Mouse (Mus musculus) gastrocnemius, postnatal 14 days (tissue): ENCODE results near the gene Gm20721. TPM values are rescaled to one million over a fixed set of nuclear protein-coding genes. Genes with fewer than 3 reads are reported as not detected.
"Not testable (repeated sequence)": the region's sequence is repeated elsewhere in the genome, so short reads cannot be mapped to it uniquely, and the experiment has no call there.

Experiments used
- DNase-seq: peaks from one replicate; pipeline ENCODE4 v3.0.0; 2021; ENCODE audit warnings: mixed read lengths
- intact Hi-C: fragments of 180-260 bp; cut with DNase I; formaldehyde crosslinking; loops from one replicate; pipeline ENCODE4 v1.15.1; 2025; ENCODE audit warnings: low total_unique reads
- long read RNA-seq, 2 experiments: library from polyadenylated mRNA; stranded (forward); transcript quantifications; one replicate each; pipeline ENCODE4 v2.0.0; 2021
- total RNA-seq, 2 experiments: library from RNA; stranded (reverse); gene quantifications; 2 replicates each; pipeline ENCODE4 v1.2.3; 2021

Gene Gm20721
- 1 to 10 TPM; 3.1 to 3.2 TPM for total RNA-seq
- long read RNA-seq, experiment 1, partial matches to known transcripts, result 0 of 1 reads
- long read RNA-seq, experiment 1, other reads (novel, unspliced or antisense), result 1 of 1 reads
- long read RNA-seq, experiment 2, result 0 reads

DNA sequence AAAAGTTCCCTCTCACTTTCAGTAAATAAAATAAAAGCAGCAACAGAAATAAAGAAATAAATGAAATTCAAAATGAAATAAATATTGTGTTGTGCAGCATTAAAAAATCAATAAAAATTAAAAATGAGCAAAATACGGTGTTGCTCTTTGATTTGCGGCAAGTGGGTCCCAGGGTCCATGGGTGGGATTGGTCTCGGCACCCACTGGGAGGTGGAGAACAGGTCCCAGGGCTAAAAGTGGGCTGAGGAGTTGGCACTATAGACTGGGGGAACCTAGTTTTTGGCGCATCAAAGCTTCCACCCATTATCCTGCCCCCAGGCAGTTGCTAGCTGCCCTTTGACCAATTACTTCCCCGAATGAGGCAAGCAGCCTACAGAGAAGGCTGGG, at the start of gene Gm20721:
TSS of gene Gm20721 (minus strand) at position 101 of the 387 bp plus-strand sequence.
- intact Hi-C loops, result no loop called here
- DNase-seq, result no peak

DNA sequence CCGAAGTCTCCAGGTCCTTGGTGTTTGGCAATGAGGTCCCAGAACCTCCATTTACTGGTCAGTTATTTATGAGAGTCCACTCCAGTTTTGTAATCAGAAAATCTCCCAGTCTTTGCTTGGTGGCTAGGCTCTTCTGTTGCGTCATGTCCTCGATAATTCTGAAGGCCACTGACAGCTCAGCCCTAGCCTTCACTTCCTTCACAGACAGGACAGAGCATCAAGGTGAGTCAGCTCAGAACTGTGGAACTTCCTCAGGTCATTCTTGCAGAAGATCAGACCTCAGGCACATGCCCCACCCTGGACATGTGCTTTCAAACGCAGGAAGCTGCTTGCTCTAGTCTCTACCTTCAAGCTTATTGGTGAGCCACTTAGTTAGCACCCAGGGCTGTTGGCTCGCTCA, 46.9 kb upstream of the Gm20721 start:
- DNase-seq, result no peak
- intact Hi-C loops, result no loop called here

DNA sequence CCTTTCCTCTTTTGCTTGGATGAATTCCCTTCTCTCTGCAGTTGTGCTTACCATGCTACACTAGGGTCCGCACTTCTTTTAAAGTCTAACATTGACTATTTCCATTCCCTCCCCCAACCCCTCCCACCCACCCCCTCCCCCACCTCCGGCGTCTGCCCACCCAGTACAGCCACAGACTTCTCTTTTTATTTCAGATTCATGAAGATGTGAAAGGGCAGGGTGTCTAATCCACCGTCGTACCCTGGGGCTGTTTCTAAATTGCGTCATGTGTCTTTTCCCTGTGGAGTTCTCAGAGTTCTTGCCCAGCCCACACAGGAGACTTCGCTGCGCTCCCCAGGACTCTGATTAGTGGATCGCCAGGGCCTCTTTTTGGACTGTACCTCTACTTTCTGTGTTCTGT, 46.0 kb upstream of the Gm20721 start:
- intact Hi-C loops, result no loop called here

DNA sequence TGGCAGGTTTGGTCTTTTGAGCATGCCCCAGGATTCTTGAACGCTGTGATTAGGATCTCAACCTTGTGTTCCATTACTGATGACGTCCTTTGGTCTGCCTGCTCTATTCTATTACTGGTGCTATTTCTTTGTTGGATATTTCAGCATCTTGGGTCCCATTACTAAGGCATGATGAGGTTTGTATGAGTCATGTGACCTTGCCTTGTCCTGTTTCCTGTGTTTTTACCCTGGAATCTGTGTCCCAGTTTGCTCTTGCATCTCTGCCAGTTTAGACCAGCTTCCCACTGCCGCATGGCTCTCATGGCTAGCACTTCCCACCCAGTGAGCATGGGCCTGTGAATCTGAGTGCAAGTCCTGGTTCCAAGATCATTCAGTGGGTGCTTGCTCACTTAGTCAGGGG, 45.4 kb upstream of the Gm20721 start:
- intact Hi-C loops, result no loop called here
- DNase-seq, result no peak

More for the DNA sequence above, 46.0 kb upstream of the Gm20721 start:
- DNase-seq, result no peak

DNA sequence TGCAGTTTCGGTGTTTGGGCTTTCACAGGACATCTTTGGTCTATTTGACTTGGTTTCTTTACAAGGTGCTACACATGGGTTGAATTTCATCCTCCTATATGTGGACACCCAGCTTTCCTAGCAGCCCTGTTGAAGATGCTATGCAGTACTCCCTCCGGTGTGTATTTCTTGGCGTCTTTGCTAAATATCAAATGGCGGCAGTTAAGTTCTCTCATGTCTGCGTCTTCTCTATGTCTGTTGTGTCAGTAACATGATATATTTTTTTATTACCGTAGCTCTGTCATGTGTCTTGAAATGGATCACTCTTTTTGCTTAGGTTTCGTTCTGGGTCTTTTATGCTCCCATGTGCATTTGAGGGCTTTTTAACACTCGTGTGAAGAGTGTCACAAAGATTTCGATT, 34.5 kb upstream of the Gm20721 start:
- intact Hi-C loops, result no loop called here
- no peak for DNase-seq

DNA sequence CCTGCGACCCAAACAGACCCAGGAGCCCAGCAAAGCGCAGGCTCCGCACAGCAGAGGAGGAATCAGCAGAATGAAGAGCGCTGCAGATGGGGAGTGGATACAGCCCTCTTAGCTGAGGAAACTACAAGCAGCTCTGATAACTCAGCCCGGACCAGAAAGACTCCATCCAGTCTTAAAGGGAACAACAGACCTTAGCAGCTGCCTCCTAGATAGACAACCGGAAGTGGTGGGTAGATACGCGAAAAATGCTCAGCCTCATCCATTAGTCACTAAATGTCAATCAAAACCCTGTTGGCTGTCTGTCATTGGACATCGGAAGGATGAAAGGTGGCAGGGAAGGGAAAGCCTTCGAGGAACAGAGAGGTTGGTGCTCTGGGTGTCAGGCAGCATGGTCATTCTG, 20.1 kb upstream of the Gm20721 start:
- intact Hi-C loops, result no loop called here

DNA sequence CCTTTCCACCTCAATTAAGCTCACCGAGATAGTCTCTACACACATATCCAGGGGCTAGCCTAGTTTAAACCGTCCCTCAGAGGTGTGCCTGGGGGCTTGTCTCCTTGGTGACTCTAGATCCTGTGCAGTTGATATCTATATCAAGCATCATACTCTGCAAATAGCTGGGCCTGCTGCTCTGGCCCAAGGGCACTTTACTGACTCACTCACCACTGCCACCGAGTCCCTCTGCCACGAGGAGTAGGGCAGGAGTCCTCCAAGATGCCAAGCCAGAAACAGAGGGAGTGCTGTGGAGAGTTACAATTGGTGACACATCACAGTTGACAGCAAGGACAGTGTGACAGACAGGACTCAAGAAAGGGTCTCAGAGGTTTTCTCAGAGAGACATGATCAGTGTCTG, 13.1 kb upstream of the Gm20721 start:
- intact Hi-C loops, result no loop called here
- DNase-seq, result no peak

More for the DNA sequence above, 20.1 kb upstream of the Gm20721 start:
- no peak for DNase-seq

DNA sequence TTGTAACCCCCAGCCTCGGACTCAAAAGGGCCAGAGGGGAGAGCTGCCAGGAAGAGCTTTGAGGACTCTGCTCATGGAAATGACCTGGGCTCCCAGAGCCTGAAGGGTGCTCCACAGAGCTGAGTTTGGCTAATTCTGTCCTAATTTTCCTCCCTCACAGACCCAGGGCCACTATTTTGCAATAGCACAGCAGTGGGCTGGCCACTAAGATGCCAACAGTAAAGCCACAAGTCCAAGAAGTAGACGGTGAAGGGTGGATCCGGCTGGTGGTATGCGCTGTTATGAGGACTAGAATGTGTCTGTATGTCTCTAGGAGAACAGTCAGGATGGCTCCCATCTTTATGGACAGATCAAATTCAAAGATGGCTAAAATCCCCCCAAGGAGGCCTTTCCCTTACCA, 12.0 kb upstream of the Gm20721 start:
- intact Hi-C loops, result no loop called here
- DNase-seq, result no peak

DNA sequence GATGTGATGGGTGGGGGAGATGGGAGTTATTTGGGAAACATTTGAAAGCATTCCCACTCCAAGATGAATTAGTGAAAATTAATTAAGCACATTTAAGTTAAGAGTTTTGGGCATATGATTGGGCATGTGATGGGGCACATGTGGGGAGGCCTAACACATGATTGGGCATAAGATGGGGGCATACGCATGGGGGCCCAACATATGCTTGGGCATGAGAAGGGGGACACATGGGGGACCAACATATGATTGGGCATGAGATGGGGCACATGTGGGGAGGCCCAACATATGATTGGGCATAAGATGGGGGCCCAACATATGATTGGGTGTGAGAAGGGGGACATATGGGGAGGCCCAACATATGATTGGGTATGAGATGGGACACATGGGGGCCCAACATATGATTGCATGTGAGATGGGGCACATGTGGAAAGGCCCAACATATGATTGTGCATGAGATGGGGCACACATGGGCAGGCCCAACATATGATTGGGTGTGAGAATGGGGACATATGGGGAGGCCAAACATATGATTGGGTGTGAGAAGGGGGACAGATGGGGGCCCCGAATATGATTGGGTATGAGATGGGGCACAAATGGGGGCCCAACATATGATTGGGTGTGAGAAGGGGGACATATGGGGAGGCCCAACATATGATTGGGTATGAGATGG, 622 bp upstream of the Gm20721 start:
- DNase-seq, intact Hi-C loops: not testable (repeated sequence)

DNA sequence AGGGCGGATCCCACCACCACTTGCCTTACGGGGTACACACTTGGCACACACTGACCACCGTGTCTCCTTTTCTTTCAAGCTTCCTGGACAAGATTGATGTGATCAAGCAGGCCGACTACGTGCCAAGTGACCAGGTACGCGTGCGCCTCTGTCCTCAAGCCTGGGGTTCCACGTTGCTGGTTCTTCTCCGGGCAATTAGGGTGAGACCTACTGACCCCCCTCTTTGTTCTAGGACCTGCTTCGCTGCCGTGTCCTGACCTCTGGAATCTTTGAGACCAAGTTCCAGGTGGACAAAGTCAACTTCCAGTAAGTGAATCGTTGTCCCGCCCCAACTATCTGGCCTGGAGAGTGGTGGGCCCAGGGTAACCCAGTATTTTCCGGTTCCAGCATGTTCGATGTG, 1.5 kb downstream of the Gm20721 start:
- intact Hi-C loops, result no loop called here
- no peak for DNase-seq

DNA sequence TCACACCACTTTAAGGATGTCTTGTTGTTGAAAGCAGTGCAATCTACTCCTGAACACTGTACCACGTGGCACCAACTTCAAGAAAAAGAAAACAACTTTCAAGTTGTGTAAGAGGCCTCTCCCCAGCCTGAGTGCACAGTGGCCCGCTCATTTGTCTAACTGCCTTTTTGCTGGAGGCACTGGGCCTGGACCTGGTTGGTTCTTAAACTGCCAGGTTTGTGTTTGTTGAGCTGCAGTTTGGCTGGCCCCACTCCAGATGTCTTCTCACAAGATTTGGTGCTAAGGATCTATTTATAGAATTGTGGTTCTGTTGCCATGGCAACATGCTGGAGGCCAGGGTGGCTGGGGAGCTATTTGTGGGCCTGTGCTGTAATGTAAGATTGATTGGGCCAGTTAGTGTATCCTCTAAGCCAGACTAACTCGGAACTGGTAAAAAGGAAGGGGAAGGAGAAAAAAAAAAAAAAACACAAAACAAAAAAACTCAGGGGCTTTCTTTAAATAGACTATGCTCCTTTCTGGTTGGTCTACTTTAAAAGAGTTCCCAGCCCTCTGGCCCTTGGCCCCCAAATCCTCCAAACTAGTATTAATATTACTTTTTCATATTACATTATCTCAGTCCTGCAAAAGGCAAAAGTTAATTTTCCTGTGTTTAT, 2.4 kb downstream of the Gm20721 start:
- intact Hi-C loops, result no loop called here
- DNase-seq, result peak; percentile 89

DNA sequence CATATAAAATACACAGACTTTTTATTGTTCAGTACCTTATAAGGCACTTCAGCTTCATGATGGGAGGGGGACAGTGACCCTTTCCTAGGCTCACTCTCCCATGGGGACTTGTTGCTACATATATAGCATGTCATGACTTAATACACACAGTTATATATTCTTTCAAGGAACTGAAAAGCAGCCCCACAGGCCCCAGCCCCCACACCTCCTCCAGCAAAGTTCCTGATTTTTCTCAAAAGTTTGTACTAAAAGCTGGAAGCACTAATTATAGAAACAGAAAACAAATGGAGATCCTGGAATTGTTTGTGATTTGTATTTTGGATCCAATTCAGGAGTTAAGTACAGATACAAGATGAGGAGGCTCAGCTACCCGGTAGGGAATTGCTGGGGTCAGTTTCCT, 2.9 kb downstream of the Gm20721 start:
- intact Hi-C loops, result no loop called here
- no peak for DNase-seq

DNA sequence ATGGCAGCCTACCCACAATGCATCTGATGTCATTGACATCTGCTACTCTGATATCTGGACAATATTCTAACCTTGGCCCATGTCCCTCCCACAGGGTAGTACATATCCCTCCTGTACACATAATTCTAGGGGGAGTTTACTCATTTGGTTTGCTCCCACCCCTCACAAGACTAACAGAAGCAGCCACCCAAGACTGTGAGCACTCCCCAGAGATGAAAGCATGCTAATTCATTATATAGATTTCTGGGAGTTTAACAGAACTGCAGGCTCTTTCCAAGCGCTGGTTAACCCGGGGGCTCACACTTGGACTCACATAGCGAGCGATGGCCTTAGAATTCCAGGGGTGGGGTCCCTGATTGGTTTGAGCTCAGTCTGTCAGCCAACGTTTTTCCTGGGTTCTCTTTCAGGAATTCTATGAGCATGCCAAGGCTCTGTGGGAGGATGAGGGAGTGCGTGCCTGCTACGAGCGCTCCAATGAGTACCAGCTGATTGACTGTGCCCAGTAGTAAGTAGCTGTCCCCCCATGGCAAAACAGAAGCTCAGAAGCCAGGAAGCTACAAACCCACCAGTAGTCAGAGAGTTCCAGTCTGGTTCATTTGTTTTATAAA, 3.6 kb downstream of the Gm20721 start:
- intact Hi-C loops, result no loop called here

DNA sequence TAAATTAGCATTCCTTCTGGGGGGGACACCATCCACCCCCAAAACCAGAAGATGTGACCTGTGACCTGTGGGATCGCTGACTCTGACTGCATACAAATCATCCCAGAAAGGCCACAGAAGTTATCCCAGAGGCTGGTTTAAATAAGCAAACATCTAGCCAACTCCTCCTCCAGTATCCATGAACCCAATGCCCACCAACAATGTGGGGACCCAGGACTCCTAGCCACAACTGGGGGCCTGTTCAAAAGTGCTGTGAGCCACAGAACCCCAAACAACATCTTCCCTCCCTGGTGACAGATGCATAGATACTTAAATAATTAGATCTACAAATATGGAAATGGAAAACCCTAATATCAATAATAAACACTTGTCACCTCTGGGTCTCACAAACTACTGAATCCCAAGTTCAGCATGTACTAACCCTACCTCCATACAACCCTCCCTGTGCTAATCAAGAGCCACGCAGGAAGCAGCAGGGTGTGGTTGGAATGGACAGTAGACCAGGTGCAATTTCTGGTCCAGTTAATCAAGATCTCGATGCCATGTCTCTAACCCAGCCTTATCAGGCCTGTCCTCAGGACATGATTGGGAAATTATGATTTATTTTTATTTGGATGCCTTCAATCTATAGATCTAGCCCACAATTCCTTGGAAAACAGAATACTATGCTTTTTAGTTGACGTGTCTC, 5.5 kb downstream of the Gm20721 start:
- intact Hi-C loops, result no loop called here
- DNase-seq, result no peak

More for the DNA sequence above, 3.6 kb downstream of the Gm20721 start:
- no peak for DNase-seq

DNA sequence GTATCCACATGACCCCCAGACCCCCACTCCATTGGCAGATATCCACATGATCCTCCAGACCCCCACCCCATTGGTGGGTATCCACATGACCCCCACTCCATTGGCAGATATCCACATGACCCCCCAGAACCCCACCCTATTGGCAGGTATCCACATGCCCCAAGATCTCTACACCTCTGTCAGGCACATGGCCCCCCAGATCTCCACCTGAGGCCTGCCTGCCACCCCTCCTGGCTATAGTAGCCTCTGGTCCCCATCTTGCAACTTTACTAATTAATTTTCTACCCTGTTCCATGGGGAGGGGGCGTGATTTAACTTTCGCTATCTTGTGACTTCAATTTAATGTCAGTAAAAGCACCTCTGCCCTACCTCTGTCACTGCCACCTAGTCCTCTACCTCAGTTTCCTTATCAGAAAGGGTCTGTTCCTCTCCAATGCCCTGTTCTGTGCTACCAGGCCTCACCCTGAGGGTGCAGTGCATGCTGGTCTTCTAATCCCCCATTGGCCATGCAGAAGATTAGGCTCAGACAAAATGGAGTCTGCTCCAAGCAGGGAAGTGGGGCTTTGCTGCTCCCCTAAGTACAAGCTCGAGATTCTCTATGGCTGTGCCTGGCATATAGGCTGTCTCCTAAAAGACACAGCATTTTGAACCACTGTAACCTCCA, 6.2 kb downstream of the Gm20721 start:
- intact Hi-C loops, result no loop called here
- DNase-seq, result no peak

DNA sequence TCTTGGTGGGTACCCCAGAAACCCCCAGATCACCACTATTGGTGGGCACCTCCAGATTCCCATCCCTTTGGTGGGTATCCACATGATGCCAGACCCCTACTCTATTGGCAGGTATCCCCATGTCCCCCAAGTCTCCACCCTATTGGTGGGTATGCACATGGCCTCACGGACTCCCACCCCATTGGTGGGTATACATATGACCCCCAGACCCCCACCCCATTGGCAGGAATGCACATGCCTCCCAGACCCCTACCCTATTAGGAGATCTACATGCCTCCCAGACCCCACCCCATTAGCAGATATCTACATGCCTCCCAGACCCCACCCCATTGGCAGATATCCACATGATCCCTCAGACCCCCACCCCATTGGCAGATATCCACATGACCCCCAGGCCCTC, 6.8 kb downstream of the Gm20721 start:
- intact Hi-C loops, result no loop called here
- DNase-seq, result no peak

DNA sequence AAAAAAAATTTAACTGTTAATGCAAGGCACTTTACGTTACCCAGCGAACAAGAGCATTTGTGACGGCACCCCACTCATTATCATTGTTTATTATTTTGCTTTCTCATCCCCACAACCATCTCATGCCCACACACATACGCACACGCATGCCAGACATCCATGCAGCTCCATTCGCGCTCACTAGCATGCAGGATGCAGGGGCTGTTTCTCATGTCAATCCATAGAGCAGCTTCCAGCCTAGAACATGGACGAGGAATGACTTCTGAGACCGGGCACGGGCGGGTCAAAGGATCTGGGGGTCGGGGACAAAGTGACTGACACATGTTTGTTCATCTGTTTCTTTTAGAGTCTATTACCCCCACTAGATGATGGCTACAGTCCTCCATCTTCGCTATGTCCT, 9.2 kb downstream of the Gm20721 start:
- intact Hi-C loops, result no loop called here
- DNase-seq, result no peak

DNA sequence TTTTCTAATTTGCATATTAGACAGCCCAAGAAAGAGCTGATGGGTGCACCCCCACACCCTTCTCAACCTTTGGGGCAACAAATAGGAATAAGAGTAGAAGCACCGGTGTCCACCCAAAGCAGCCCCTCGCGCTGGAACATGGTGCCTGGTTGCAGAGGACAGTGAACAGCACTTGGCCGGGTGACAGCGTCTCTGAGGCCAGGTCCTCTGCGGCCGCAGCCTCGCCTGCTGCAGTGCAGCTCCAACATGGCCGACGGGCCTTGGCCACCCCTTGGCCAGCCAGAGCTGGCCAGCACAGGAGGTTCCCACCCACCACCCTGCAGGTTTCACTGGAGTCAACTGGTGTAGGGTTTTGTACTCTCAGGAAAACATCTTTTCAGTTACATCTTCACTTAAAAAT, 12.1 kb downstream of the Gm20721 start:
- intact Hi-C loops, result no loop called here
- DNase-seq, result peak; percentile 64

DNA sequence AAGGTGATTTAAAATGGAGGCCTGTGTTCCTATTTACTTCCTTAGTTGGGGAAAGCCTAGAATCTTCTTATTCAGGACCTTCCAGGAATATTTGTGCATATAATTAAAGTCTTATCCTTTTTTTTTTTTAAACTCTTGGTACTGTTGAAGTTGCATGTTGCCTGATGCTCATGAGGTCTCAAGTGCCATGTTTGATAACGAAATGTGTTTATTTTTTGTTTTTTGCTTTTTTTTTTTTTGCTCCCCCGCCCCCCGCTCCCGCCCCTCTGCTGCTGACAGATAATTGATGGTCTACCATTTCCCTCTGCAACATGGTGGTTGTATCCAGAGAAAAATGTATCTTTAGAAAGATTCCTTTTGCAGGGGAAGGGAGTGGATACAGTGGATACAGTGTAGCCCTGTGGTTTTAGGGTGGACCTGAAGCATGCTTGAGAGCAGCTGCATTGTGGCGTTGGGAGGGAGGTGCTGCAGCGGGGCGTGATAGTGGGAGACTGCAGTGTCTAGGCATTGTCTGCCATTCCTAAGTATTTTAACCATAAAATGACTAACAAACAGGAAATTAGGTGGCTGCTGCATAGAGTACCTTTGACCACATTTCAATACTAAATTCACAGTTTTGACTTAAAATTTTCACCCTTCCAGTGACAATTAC, 13.1 kb downstream of the Gm20721 start:
- intact Hi-C loops, result no loop called here

More for the DNA sequence above, 13.1 kb downstream of the Gm20721 start:
- DNase-seq, result no peak
